Mouse (Mus musculus) lung, embryonic 14.5 days (tissue): ENCODE measurements at regions not wholly inside any gene's neighbourhood (a gene's known extent, or its start where the extent isn't known, plus 50 kb on each side); places are given as distances from the start of the nearest gene placed in this dataset.

Experiments
- ATAC-seq: fragments of 200-750 bp; cut with Nextera tagmentation; 2 replicates; pipeline ENCODE4 v1.8.0; 2017; ENCODE audit warnings: mild to moderate bottlenecking, moderate TSS enrichment, moderate library complexity; ENCODE audit not compliant: insufficient read depth
- DNase-seq: peaks from one replicate; pipeline ENCODE4 v3.0.0-alpha.2; 2015
- H3K27ac ChIP-seq: fragments of 300-500 bp; sonication (generic); 2 replicates; pipeline ENCODE4 v1.5.1; 2014; ENCODE audit warnings: low read depth, mild to moderate bottlenecking, moderate library complexity
- H3K27me3 ChIP-seq: fragments of 300-500 bp; sonication (generic); 2 replicates; pipeline ENCODE4 v1.6.1; 2014; ENCODE audit warnings: low read length, control low read depth; ENCODE audit not compliant: insufficient read depth
- H3K36me3 ChIP-seq: fragments of 300-500 bp; sonication (generic); 2 replicates; pipeline ENCODE4 v1.6.1; 2014; ENCODE audit warnings: control low read depth; ENCODE audit not compliant: insufficient read depth
- H3K4me1 ChIP-seq: fragments of 300-500 bp; sonication (generic); 2 replicates; pipeline ENCODE4 v1.6.1; 2014; ENCODE audit warnings: antibody characterized with exemption, control low read depth; ENCODE audit not compliant: insufficient read depth
- H3K4me2 ChIP-seq: fragments of 300-500 bp; sonication (generic); 2 replicates; pipeline ENCODE4 v1.6.1; 2014; ENCODE audit warnings: mild to moderate bottlenecking
- H3K4me3 ChIP-seq: fragments of 300-500 bp; sonication (generic); 2 replicates; pipeline ENCODE4 v1.5.1; 2014; ENCODE audit warnings: low read depth, low read length
- H3K9ac ChIP-seq: fragments of 300-500 bp; sonication (generic); 2 replicates; pipeline ENCODE4 v1.6.1; 2014
- H3K9me3 ChIP-seq: fragments of 300-500 bp; sonication (generic); 2 replicates; pipeline ENCODE4 v1.6.1; 2016; ENCODE audit warnings: low read depth, low read length, control low read depth
- CTCF ChIP-seq: IDR thresholded peaks from 2 replicates; pipeline ENCODE4 v1.5.1; 2016; ENCODE audit warnings: antibody characterized with exemption, low read depth
- WGBS: fragments of 180-500 bp; shearing (Covaris S2); extraction: QIAGEN DNeasy Blood & Tissue Kit; methylation state at CpG from one replicate; pipeline ENCODE4 v1.1.7; 2014; 5-methylcytosine and 5-hydroxymethylcytosine counted together

GRCm38 (mm10) chr12:77663665-77664374 lies 425.9 kb downstream of the Fut8 start:
- no peaks in the 10 kb centered on the region for H3K4me1 ChIP-seq
- H3K27me3 ChIP-seq, result no peaks in the 10 kb centered on the region; the same call in 1 of the 2 replicates
- H3K27ac ChIP-seq, result no peak overlapping the region
- ATAC-seq (no peak), DNase-seq (no peak)
- no peak overlapping the region for H3K4me2 ChIP-seq
- no peak overlapping the region for H3K9ac ChIP-seq
- no peaks in the 10 kb centered on the region for H3K36me3 ChIP-seq
- no peak overlapping the region for H3K4me3 ChIP-seq
- H3K9me3 ChIP-seq, result no peaks in the 10 kb centered on the region
- no peak for TF ChIP-seq CTCF
- WGBS, result 36% methylated on average over 7 of the region's 7 CpGs

GRCm38 (mm10) chr12:77666411-77666810 lies 428.5 kb downstream of the Fut8 start:
- ATAC-seq (no peak), DNase-seq (peak; percentile 32)
- Histone ChIP-seq H3K4me2 (no peak overlapping the region), H3K9me3 (no peaks in the 10 kb centered on the region), H3K9ac (no peak overlapping the region), H3K4me1 (no peaks in the 10 kb centered on the region), H3K27ac (no peak overlapping the region), H3K36me3 (no peaks in the 10 kb centered on the region), H3K27me3 (no peaks in the 10 kb centered on the region; the same call in 1 of the 2 replicates), H3K4me3 (no peak overlapping the region)
- TF ChIP-seq CTCF, result no peak
- 65% methylated on average over 8 of the region's 8 CpGs for WGBS

DNA sequence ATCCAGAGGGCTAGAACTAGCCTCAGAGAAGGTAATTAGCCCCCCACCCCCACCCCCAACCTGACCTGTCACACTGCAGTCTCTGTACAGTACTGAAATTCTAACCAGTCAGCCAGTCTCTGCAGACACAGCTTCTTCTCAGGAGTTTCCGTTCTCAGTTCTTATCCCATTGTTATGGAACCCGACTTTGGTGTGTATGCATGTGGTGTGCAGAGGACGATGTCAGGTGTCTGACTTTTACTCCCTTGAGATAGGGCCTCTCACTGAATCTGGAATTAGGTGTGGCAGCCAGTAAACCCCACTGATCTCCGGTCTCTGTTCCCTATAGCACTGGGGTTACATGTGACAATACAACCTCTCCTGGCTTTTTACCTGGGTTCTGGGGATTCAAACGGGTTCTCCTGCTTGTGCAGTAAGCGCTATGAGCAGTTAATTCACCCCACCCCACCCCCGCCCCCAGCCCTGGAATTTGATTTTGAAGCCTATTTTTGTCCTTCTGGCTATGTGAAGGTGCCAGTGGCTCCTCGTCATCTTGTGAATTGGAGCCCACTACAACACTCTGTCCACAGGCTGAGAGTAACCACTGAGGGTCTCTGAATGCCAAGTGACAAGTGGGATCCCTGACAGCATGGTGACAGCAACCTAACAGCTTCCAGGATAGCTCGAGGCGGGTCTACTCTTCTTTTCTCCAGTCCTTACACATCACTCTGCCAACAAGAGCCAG lies 429.4 kb downstream of the Fut8 start:
- H3K9me3 ChIP-seq, result no peaks in the 10 kb centered on the region
- 0 out of 2 replicates have a peak, but pooled peaks have one; percentile 23 for ATAC-seq

DNA sequence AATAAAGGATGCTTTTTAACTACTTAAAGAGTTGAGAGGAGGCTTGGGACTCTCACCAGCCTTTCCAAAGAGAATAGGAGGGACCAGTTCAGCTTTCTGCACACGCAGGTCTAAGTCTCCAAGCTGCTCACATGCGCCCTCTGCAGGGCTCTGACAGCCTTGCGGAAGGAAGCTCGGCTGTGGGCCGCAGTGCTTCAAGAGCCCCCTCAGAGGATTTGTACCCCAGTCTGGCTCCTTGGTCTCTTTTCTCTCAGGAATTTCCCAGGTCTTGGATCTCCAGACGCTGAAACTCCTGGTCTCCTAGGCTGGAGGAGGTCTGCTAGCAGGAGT lies 429.9 kb downstream of the Fut8 start:
- ATAC-seq (peak; percentile 73; the same call in 1 of the 2 replicates), DNase-seq (peak; percentile 92)
- TF ChIP-seq CTCF, result peak; percentile 87
- no peaks in the 10 kb centered on the region for H3K9me3 ChIP-seq
- H3K4me3 ChIP-seq, result no peak overlapping the region
- H3K9ac ChIP-seq, result no peak overlapping the region
- H3K4me2 ChIP-seq, result no peak overlapping the region
- H3K36me3 ChIP-seq, result no peaks in the 10 kb centered on the region
- WGBS, result 3% methylated on average over 6 of the region's 6 CpGs
- no peaks in the 10 kb centered on the region for H3K4me1 ChIP-seq
- H3K27me3 ChIP-seq, result no peaks in the 10 kb centered on the region; the same call in 1 of the 2 replicates
- no peak overlapping the region for H3K27ac ChIP-seq

More for the DNA sequence above, 429.4 kb downstream of the Fut8 start:
- 68% methylated on average over 10 of the region's 10 CpGs for WGBS
- H3K4me2 ChIP-seq, result no peak overlapping the region
- H3K4me3 ChIP-seq, result no peak overlapping the region
- H3K36me3 ChIP-seq, result no peaks in the 10 kb centered on the region
- no peaks in the 10 kb centered on the region; the same call in 1 of the 2 replicates for H3K27me3 ChIP-seq
- H3K27ac ChIP-seq, result no peak overlapping the region
- TF ChIP-seq CTCF, result no peak
- no peak overlapping the region for H3K9ac ChIP-seq
- no peak for DNase-seq
- no peaks in the 10 kb centered on the region for H3K4me1 ChIP-seq

- 66% methylated on average over 8 of the region's 8 CpGs for WGBS
- no peak overlapping the region for H3K27ac ChIP-seq
- H3K4me1 ChIP-seq, result no peaks in the 10 kb centered on the region
- no peak overlapping the region for H3K9ac ChIP-seq
- ATAC-seq (no peak), DNase-seq (no peak)
- no peaks in the 10 kb centered on the region for H3K9me3 ChIP-seq
- no peak overlapping the region for H3K4me3 ChIP-seq
- TF ChIP-seq CTCF, result no peak
- no peaks in the 10 kb centered on the region; the same call in 1 of the 2 replicates for H3K27me3 ChIP-seq
- H3K4me2 ChIP-seq, result no peak overlapping the region
- H3K36me3 ChIP-seq, result no peaks in the 10 kb centered on the region
These were observed 432.6 kb downstream of the Fut8 start for GRCm38 (mm10) chr12:77670531-77670930.

DNA sequence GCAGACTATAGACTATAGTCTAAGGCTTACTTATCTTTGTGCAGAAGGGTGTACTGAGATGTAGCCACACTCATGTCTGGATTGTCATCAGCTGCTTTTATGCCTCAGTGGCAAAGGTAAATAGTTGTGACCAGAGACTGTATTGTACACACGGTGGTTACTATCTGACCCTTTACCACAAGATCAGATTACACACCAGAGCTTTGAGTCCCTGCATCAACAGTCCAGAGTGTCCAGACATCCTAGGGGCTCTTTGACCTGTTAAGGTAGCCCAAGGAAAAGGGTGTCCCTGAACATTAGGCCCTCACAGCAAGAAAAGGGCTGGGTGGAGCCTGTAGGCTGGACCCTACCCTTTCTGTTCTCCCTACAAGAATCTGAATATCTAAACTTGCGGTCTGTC lies 436.4 kb downstream of the Fut8 start:
- H3K4me3 ChIP-seq, result no peak overlapping the region
- no peaks in the 10 kb centered on the region for H3K9me3 ChIP-seq
- WGBS, result 57% methylated on average over 2 of the region's 2 CpGs
- no peaks in the 10 kb centered on the region for H3K27me3 ChIP-seq
- H3K27ac ChIP-seq, result no peak overlapping the region
- DNase-seq (no peak), ATAC-seq (no peak)
- H3K4me1 ChIP-seq, result no peaks in the 10 kb centered on the region
- H3K4me2 ChIP-seq, result no peak overlapping the region
- no peak for TF ChIP-seq CTCF
- no peak overlapping the region for H3K9ac ChIP-seq
- H3K36me3 ChIP-seq, result no peaks in the 10 kb centered on the region

DNA sequence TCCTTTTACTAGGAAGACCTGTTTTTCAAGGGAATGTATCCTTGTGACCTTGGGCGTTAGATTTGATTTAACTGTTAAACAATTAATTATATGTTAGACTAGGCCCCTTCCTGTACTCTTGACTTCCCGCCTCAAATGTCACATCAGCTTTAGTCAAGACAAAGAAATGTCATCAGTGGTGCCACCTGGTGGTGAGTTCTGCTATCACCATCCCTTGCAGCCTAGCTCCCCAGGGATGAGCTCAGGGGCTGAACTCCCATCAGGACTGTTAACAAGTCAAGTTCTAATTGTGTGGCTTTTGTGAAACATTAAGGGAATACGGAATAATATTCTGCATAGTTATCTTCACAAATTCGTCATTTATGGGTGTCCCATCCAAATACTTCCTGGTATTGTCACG lies 436.8 kb downstream of the Fut8 start:
- H3K27me3 ChIP-seq, result no peaks in the 10 kb centered on the region
- no peaks in the 10 kb centered on the region for H3K36me3 ChIP-seq
- ATAC-seq, result no peak
- no peak overlapping the region for H3K4me3 ChIP-seq
- WGBS, result 73% methylated on average over 5 of the region's 5 CpGs
- peak; percentile 73 for DNase-seq
- H3K4me2 ChIP-seq, result no peak overlapping the region
- no peaks in the 10 kb centered on the region for H3K4me1 ChIP-seq
- no peak overlapping the region for H3K27ac ChIP-seq
- TF ChIP-seq CTCF, result peak; percentile 70
- no peak overlapping the region for H3K9ac ChIP-seq
- no peaks in the 10 kb centered on the region for H3K9me3 ChIP-seq
